ENCODE assay signal across 34 mouse cellular contexts in genomic region chr16:57949680-57950079, GRCm38 (mm10).
"Had no signal": no experiment of that assay in that cellular context is flagged by ENCODE, and none has a peak within 500 bp of the region (broad histone marks: within the 10 kb centered on the region; RNA-seq: fewer than 3 reads in every experiment).

No protein-coding gene starts in this region.

- H3K4me3 ChIP-seq: heart, embryonic 10.5 days; heart, embryonic 13.5 days; heart, embryonic 15.5 days; hindbrain, embryonic 10.5 days; hindbrain, embryonic 12.5 days; hindbrain, embryonic 13.5 days; hindbrain, embryonic 15.5 days; intestine, embryonic 15.5 days; kidney, embryonic 15.5 days; layer of hippocampus, adult 2 months had no signal

- H3K4me1 ChIP-seq: heart, embryonic 10.5 days; heart, embryonic 13.5 days; heart, embryonic 15.5 days; hindbrain, embryonic 12.5 days; hindbrain, embryonic 13.5 days; hindbrain, embryonic 15.5 days; intestine, embryonic 15.5 days; kidney, embryonic 15.5 days had no signal

- DNase-seq: heart, postnatal 10 days; heart, postnatal 14 days; heart, postnatal 36 days; heart, postnatal 4 days; kidney, adult 11 months; kidney, adult 18-20 months; kidney, adult 2 months; kidney, adult 8-10 months; kidney, adult 9 months; kidney, postnatal 10 days; kidney, postnatal 14 days; kidney, postnatal 25 days; kidney, postnatal 36 days; kidney, postnatal 4 days; layer of hippocampus, adult 9-11 months; layer of hippocampus, postnatal 36 days had no signal

- ATAC-seq: hindbrain, embryonic 16.5 days; hindbrain, postnatal 0 days; inflammation-experienced regulatory T-cells, adult 6 months; intestine, embryonic 15.5 days; intestine, embryonic 16.5 days; intestine, postnatal 0 days had no signal

- H3K9ac ChIP-seq: heart, embryonic 13.5 days; heart, embryonic 15.5 days; hindbrain, embryonic 12.5 days; hindbrain, embryonic 13.5 days; hindbrain, embryonic 14.5 days; hindbrain, embryonic 15.5 days; intestine, embryonic 15.5 days; kidney, embryonic 15.5 days had no signal

- H3K27me3 ChIP-seq: heart, embryonic 13.5 days; heart, embryonic 15.5 days; hindbrain, embryonic 12.5 days; hindbrain, embryonic 13.5 days; hindbrain, embryonic 15.5 days; intestine, embryonic 15.5 days; kidney, embryonic 15.5 days had no signal

- H3K27ac ChIP-seq: heart, embryonic 10.5 days; heart, embryonic 13.5 days; heart, embryonic 15.5 days; hindbrain, embryonic 10.5 days; hindbrain, embryonic 12.5 days; hindbrain, embryonic 13.5 days; hindbrain, embryonic 14.5 days; hindbrain, embryonic 15.5 days; hindbrain, postnatal 0 days; intestine, embryonic 15.5 days; kidney, embryonic 15.5 days; kidney, postnatal 0 days; layer of hippocampus, adult 2 months had no signal

- H3K9me3 ChIP-seq: heart, embryonic 10.5 days; heart, embryonic 13.5 days; heart, embryonic 15.5 days; hindbrain, embryonic 10.5 days; hindbrain, embryonic 12.5 days; hindbrain, embryonic 13.5 days; hindbrain, embryonic 15.5 days; intestine, embryonic 15.5 days; kidney, embryonic 15.5 days had no signal

- H3K36me3 ChIP-seq: heart, embryonic 10.5 days; heart, embryonic 13.5 days; heart, embryonic 15.5 days; hindbrain, embryonic 10.5 days; hindbrain, embryonic 12.5 days; hindbrain, embryonic 13.5 days; hindbrain, embryonic 15.5 days; intestine, embryonic 15.5 days; kidney, embryonic 15.5 days had no signal

- H3K4me2 ChIP-seq: heart, embryonic 11.5 days; heart, embryonic 13.5 days; heart, embryonic 15.5 days; hindbrain, embryonic 12.5 days; hindbrain, embryonic 13.5 days; hindbrain, embryonic 14.5 days; hindbrain, embryonic 15.5 days; intestine, embryonic 15.5 days; kidney, embryonic 15.5 days had no signal
